Mouse (Mus musculus) heart, adult 8-10 months (tissue): ENCODE measurements at regions not wholly inside any gene's neighbourhood (a gene's known extent, or its start where the extent isn't known, plus 50 kb on each side); places are given as distances from the start of the nearest gene placed in this dataset.

Experiments
- DNase-seq: peaks from one replicate; pipeline ENCODE4 v3.0.0; 2022; ENCODE audit warnings: low spot score

DNA sequence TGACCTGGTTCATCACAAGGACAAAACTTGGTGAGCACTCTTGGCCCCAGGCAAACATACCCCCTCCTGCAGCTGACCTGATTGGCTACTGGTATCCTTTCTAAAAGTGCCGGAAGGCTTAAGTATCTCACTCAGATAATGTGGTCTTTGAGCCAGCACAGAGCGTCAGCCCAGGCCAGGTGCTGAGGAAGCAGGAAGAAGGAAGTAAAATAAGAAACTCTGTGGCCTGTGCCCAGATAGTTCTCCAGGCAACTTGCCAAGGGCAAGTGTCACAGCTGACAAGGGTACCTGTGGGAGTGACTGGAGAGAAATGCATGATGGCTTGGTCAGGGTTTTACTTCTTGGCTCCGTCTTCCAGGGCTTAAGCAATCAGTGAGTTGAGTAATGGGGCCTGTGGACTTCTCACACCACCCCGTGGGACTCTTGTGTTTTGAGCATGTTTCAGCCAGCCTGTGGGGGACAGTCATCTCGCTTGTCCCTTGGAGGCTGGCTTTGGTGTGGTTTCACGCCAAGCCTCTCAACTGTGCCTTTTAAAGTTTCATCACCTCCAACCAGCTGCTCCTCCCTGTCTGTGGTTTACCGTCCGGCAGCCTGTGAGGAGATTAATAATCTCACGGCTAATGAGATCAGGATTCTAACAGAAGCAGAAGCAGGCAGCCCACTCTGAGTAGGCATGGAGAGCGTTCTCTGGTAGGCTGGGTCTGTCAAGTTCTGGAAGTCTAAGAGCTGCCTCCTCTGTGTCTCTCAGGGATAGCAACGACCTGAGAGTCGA, 356.8 kb downstream of the Agtpbp1 start:
- DNase-seq = peak; percentile 32

DNA sequence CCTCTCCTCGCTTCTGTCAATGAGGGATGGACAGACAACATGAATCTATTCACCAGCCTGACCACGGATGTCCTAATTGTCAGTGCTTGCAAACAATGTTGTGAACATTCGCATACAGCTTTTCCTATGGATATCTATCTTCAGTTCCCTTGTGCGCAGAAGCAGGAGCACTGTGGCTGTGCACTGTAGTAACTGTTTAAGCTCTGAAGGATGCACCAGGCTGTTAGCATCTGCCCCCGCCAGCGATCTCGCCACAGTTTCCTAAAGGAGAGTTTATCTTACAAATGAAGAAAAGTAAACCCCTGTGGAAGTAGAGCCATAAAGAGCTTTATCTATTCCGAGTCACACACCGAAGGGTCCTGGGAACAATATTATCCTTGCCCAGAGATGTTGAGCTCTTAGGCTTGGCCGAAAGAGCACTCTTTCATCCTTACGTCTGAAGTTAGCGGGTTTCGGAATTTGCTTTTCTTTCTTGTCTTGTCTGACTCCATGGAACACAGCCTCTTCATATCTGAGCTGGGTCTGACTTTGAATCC, 357.4 kb downstream of the Agtpbp1 start:
- DNase-seq = no peak

- DNase-seq = no peak
Measured at GRCm38 (mm10) chr13:59220587-59220986, 364.4 kb downstream of the Agtpbp1 start.

- no peak for DNase-seq
Measured at GRCm38 (mm10) chr13:59220156-59220555, 364.9 kb downstream of the Agtpbp1 start.

- DNase-seq = no peak
Measured at GRCm38 (mm10) chr13:59216686-59217298, 368.2 kb downstream of the Agtpbp1 start.

GRCm38 (mm10) chr13:59212296-59212701, 372.7 kb downstream of the Agtpbp1 start:
- DNase-seq = no peak

DNA sequence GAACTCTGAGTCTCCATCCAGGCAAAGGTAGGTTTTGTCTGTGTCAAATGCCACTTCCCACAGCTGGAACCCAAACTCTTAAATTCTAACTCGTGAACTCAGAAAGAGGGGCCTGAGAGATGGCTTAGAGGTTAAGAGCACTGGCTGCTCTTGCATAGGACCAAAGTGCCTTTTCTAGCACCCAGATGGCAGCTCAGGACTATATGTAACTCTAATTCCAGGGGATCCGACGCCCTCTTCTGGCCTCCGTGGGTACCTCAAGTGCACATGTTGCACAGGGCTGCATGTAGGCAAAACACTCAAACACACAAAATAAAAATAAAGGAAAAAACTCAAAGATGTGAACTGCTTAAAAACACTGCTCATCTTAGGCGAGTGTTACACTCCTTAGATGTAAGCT, 374.2 kb downstream of the Agtpbp1 start:
- no peak for DNase-seq

GRCm38 (mm10) chr13:59206186-59206585, 378.8 kb downstream of the Agtpbp1 start:
- no peak for DNase-seq

DNA sequence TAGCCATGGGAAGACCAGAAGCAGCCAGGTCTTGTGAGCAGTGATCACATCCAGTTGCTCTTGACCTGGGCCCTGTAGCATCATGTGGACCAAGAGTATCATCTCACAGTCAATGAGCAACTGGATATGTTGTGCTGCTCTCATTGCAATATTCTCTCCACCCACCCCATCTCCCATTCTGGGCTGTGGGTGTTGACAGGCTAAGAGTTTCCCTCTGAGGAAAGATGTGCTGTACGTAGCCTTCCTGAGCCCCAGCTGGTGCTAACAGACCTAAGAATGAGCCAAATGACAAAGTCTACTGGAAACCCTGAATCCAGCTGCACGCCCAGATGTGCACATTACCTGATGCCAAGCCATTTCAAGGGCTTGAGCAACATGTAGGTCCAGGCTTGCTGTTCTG, 380.5 kb downstream of the Agtpbp1 start:
- DNase-seq = no peak

- peak; percentile 1 for DNase-seq
Measured at GRCm38 (mm10) chr13:59196311-59196710, 388.7 kb downstream of the Agtpbp1 start.

- DNase-seq = no peak
Measured at GRCm38 (mm10) chr13:59188431-59188830, 382.1 kb downstream of the Ntrk2 start.
